ENCODE assay signal across 11 mouse cellular contexts in genomic region chr1:133767994-133768393, GRCm38 (mm10). TPM values are rescaled to one million over a fixed set of nuclear protein-coding genes. Genes with fewer than 3 reads are reported as not detected.
A peak's percentile ranks its signal among the peaks of the same experiment; 100 is the strongest.
DNase-seq lines count a peak whose midpoint lies in the region; ATAC-seq lines count a peak whose summit lies in the region.
"Had no signal": no experiment of that assay in that cellular context is flagged by ENCODE, and none has a peak within 500 bp of the region (broad histone marks: within the 10 kb centered on the region; RNA-seq: fewer than 3 reads in every experiment).

No protein-coding gene starts in this region.

- WGBS in hindbrain, embryonic 15.5 days, result 87% methylated on average over 5 of the region's 5 CpGs
- 84% methylated on average over 5 of the region's 5 CpGs for WGBS in hindbrain, embryonic 16.5 days
- WGBS in embryonic facial prominence, embryonic 10.5 days, result 89% methylated on average over 5 of the region's 5 CpGs
- 83% methylated on average over 5 of the region's 5 CpGs for WGBS in limb, embryonic 15.5 days

- no peaks in the 10 kb centered on the region for H3K27me3 ChIP-seq in hindbrain, embryonic 15.5 days
- no peaks in the 10 kb centered on the region for H3K27me3 ChIP-seq in hindbrain, embryonic 16.5 days (replicated peaks; ENCODE audit: control insufficient read depth, insufficient read depth, low read length)
- H3K27me3 ChIP-seq in embryonic facial prominence, embryonic 10.5 days (replicated peaks; ENCODE audit: low read depth, poor library complexity, severe bottlenecking), result no peaks in the 10 kb centered on the region
- H3K27me3 ChIP-seq in limb, embryonic 15.5 days, result no peaks in the 10 kb centered on the region
- H3K27me3 ChIP-seq: midbrain, embryonic 13.5 days had no signal

- no peaks in the 10 kb centered on the region for H3K36me3 ChIP-seq in hindbrain, embryonic 15.5 days
- H3K36me3 ChIP-seq in hindbrain, embryonic 16.5 days (ENCODE audit: control insufficient read depth, insufficient read depth, low read length), result no peaks in the 10 kb centered on the region
- H3K36me3 ChIP-seq in embryonic facial prominence, embryonic 10.5 days (replicated peaks), result peaks cover 9% of the 10 kb centered on the region; the same call in 1 of the 2 replicates
- H3K36me3 ChIP-seq in limb, embryonic 15.5 days, result 0 out of 2 replicates have a peak, but pooled peaks cover 5% of the 10 kb centered on the region
- H3K36me3 ChIP-seq: midbrain, embryonic 13.5 days had no signal

- H3K4me2 ChIP-seq in hindbrain, embryonic 15.5 days, result no peak overlapping the region
- no peak overlapping the region for H3K4me2 ChIP-seq in hindbrain, embryonic 16.5 days (ENCODE audit: low read length)
- no peak overlapping the region for H3K4me2 ChIP-seq in limb, embryonic 15.5 days
- H3K4me2 ChIP-seq: midbrain, embryonic 13.5 days had no signal

- H3K27ac ChIP-seq in hindbrain, embryonic 15.5 days (replicated peaks), result 0 out of 2 replicates have a peak overlapping the region, but pooled peaks have one; percentile 31
- H3K27ac ChIP-seq in hindbrain, embryonic 16.5 days (ENCODE audit: low read depth, low read length), result no peak overlapping the region
- peak overlapping the region; percentile 86 for H3K27ac ChIP-seq in embryonic facial prominence, embryonic 10.5 days (replicated peaks)
- H3K27ac ChIP-seq in limb, embryonic 15.5 days, result peak overlapping the region; percentile 76; the same call in 1 of the 2 replicates
- H3K27ac ChIP-seq: midbrain, embryonic 13.5 days had no signal

- H3K9ac ChIP-seq in hindbrain, embryonic 15.5 days, result no peak overlapping the region
- H3K9ac ChIP-seq in hindbrain, embryonic 16.5 days (ENCODE audit: low read depth, low read length), result no peak overlapping the region
- no peak overlapping the region for H3K9ac ChIP-seq in limb, embryonic 15.5 days
- H3K9ac ChIP-seq: midbrain, embryonic 13.5 days had no signal

- H3K4me3 ChIP-seq in hindbrain, embryonic 15.5 days, result no peak overlapping the region
- no peak overlapping the region for H3K4me3 ChIP-seq in hindbrain, embryonic 16.5 days (ENCODE audit: low read length)
- H3K4me3 ChIP-seq in embryonic facial prominence, embryonic 10.5 days, result no peak overlapping the region
- no peak overlapping the region for H3K4me3 ChIP-seq in limb, embryonic 15.5 days
- H3K4me3 ChIP-seq: midbrain, embryonic 13.5 days had no signal

- DNase-seq in cerebellum, adult 8-10 months, result peak; percentile 45
- DNase-seq in embryonic facial prominence, embryonic 10.5 days (ENCODE audit: low spot score), result no peak
- no peak for DNase-seq in left cerebral cortex, adult 18-20 months (ENCODE audit: low spot score in 2 of 2)
- DNase-seq: adrenal gland, postnatal 10 days; kidney, adult 8-10 months; right cerebral cortex, postnatal 14 days had no signal

- H3K9me3 ChIP-seq in hindbrain, embryonic 15.5 days, result no peaks in the 10 kb centered on the region
- H3K9me3 ChIP-seq in hindbrain, embryonic 16.5 days (ENCODE audit: control insufficient read depth, low read length), result 0 out of 2 replicates have a peak, but pooled peaks cover 2% of the 10 kb centered on the region
- H3K9me3 ChIP-seq in embryonic facial prominence, embryonic 10.5 days, result no peaks in the 10 kb centered on the region
- H3K9me3 ChIP-seq in limb, embryonic 15.5 days, result no peaks in the 10 kb centered on the region
- H3K9me3 ChIP-seq: midbrain, embryonic 13.5 days had no signal

- no peak for ATAC-seq in hindbrain, embryonic 15.5 days (ENCODE audit: low FRiP score, low read depth)
- no peak for ATAC-seq in hindbrain, embryonic 16.5 days
- no peak for ATAC-seq in limb, embryonic 15.5 days (ENCODE audit: insufficient number of reproducible peaks, low FRiP score, low TSS enrichment, low read depth)
- ATAC-seq in monocyte, adult 5-6 weeks (replicated peaks; ENCODE audit: insufficient number of reproducible peaks, low FRiP score, low TSS enrichment, poor library complexity, severe bottlenecking), result no peak
- ATAC-seq: midbrain, embryonic 13.5 days had no signal

- H3K4me1 ChIP-seq in hindbrain, embryonic 15.5 days (replicated peaks), result peaks cover 30% of the 10 kb centered on the region
- H3K4me1 ChIP-seq in hindbrain, embryonic 16.5 days (ENCODE audit: control insufficient read depth, insufficient read depth, low read depth, low read length), result peaks cover 8% of the 10 kb centered on the region
- peaks cover 64% of the 10 kb centered on the region for H3K4me1 ChIP-seq in embryonic facial prominence, embryonic 10.5 days
- H3K4me1 ChIP-seq in limb, embryonic 15.5 days, result peaks cover 29% of the 10 kb centered on the region

RNA-seq across cellular contexts. Expression of gene Atp2b4, which starts 32.8 kb away (rescaled TPM):
- 11.8 and 12.4 TPM in 2 replicates for polyA plus RNA-seq in hindbrain, embryonic 15.5 days (2015; fragmentation: Nextera tagmentation; extraction: Ambion mirVana)
- polyA plus RNA-seq in hindbrain, embryonic 16.5 days (2015; fragmentation: Nextera tagmentation; extraction: Ambion mirVana), result 13.6 and 14.7 TPM in 2 replicates
- polyA plus RNA-seq in embryonic facial prominence, embryonic 10.5 days (2016; fragmentation: Nextera tagmentation; extraction: Ambion mirVana), result 4.7 and 5.2 TPM in 2 replicates
- polyA plus RNA-seq in limb, embryonic 15.5 days (2015; fragmentation: Nextera tagmentation; extraction: Ambion mirVana), result 22.4 and 23.9 TPM in 2 replicates
- 16.7 to 44.9 TPM (median 20.6 TPM) in 3 replicates for total RNA-seq in monocyte, adult 5-6 weeks (2017)
- total RNA-seq in left cerebral cortex, adult 18-20 months (2021), result 100 to 1,000 TPM; 221 to 267 TPM
